Mouse (Mus musculus) CH12.LX (cell line): ENCODE data around the gene Il2ra.

Source experiments
- E2F4 ChIP-seq: IDR thresholded peaks from 2 replicates; pipeline ENCODE4 v1.6.1; 2011; ENCODE audit warnings: low read depth, low read length, improper control_type of control experiment; ENCODE audit not compliant: insufficient replicate concordance
- EP300 ChIP-seq: IDR thresholded peaks from 2 replicates; pipeline ENCODE4 v1.6.1; 2011; ENCODE audit warnings: low read length, improper control_type of control experiment
- ETS1 ChIP-seq: conservative IDR thresholded peaks from 2 replicates; pipeline ENCODE4 v1.6.1; 2012; ENCODE audit warnings: low read depth, mild to moderate bottlenecking, inconsistent platforms, low read length, improper control_type of control experiment, moderate library complexity
- JUND ChIP-seq: conservative IDR thresholded peaks from 2 replicates; pipeline ENCODE4 v1.6.1; 2011; ENCODE audit warnings: low read depth, low read length, improper control_type of control experiment
- POLR2A ChIP-seq: IDR thresholded peaks from 2 replicates; pipeline ENCODE4 v1.6.1; 2011; ENCODE audit warnings: low read depth, mild to moderate bottlenecking, improper control_type of control experiment, low read length
- RCOR1 ChIP-seq: conservative IDR thresholded peaks from 2 replicates; pipeline ENCODE4 v1.6.1; 2012; ENCODE audit warnings: low read depth, mild to moderate bottlenecking, inconsistent platforms, low read length, improper control_type of control experiment
- TCF12 ChIP-seq: IDR thresholded peaks from 2 replicates; pipeline ENCODE4 v1.6.1; 2014; ENCODE audit warnings: low read depth, mild to moderate bottlenecking, inconsistent platforms, low read length, improper control_type of control experiment

GRCm38 (mm10) chr2:11706030-11706745 is 63.6 kb downstream of the Il2ra start:
- no peak for TF ChIP-seq ETS1
- TF ChIP-seq POLR2A = 0 out of 2 replicates have a peak, but pooled peaks have one; percentile 5
- TF ChIP-seq JUND = no peak
- TF ChIP-seq EP300 = no peak
- TF ChIP-seq TCF12 = no peak
- no peak for TF ChIP-seq RCOR1
- TF ChIP-seq E2F4 = no peak
